Mouse (Mus musculus): ENCODE results near the gene Cnn2.

GRCm38 (mm10) chr10:79959847-79960601 is 28.4 kb upstream of the Cnn2 start, which contains the start of gene Wdr18:
- TF ChIP-seq POLR2A (IDR thresholded peaks at IDR 0.05; ENCODE audit: low read depth, low read length) (peak; percentile 27; the same call in 1 of the 2 replicates), CTCF (IDR thresholded peaks at IDR 0.05; ENCODE audit: extremely low read depth, insufficient read length, insufficient replicate concordance, low read depth, low read length) (peak; percentile 95)
